In the genomic region with DNA sequence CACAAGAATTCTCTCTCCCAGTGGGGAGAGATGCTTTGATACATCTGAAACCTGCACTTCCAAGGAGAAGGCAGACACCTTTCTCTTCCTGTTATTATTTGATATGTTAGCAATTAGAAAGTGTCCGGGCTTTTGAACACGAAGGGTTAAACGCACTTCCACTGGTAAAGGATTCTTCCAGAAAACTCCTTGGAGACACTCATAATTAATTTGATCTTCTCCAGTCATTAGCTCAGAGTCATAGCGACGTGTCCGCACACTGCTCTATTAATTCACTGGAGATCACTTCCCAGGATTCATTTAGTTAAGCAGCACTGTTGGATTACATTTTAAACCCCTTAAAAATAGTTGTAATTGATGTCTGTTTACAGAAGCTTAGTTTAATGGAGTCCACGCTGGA, we compare ENCODE assay signal across 18 mouse cellular contexts.
DNase-seq lines count a peak whose midpoint lies in the region; ATAC-seq and TF ChIP-seq lines count a peak whose summit lies in the region.
"Had no signal": no experiment of that assay in that cellular context is flagged by ENCODE, and none has a peak within 500 bp of the region (broad histone marks: within the 10 kb centered on the region; RNA-seq: fewer than 3 reads in every experiment).

No protein-coding gene starts in this region.

- 39% methylated on average over 7 of the region's 7 CpGs for WGBS in forebrain, embryonic 14.5 days
- 31% methylated on average over 7 of the region's 7 CpGs for WGBS in forebrain, postnatal 0 days
- 41% methylated on average over 7 of the region's 7 CpGs for WGBS in neural tube, embryonic 13.5 days
- 26% methylated on average over 7 of the region's 7 CpGs for WGBS in midbrain, embryonic 16.5 days

- no peak overlapping the region for H3K9ac ChIP-seq in forebrain, embryonic 14.5 days (ENCODE audit: low read length)
- H3K9ac ChIP-seq in forebrain, postnatal 0 days = no peak overlapping the region
- H3K9ac ChIP-seq in neural tube, embryonic 13.5 days = no peak overlapping the region
- H3K9ac ChIP-seq in midbrain, embryonic 16.5 days (ENCODE audit: low read depth, low read length) = no peak overlapping the region
- H3K9ac ChIP-seq: limb, embryonic 13.5 days; liver, embryonic 13.5 days; neural tube, embryonic 12.5 days had no signal

- no peak for ATAC-seq in forebrain, embryonic 14.5 days
- no peak for ATAC-seq in forebrain, postnatal 0 days
- peak; percentile 41; the same call in 1 of the 2 replicates for ATAC-seq in neural tube, embryonic 13.5 days (ENCODE audit: low read depth)
- peak; percentile 27 for ATAC-seq in midbrain, embryonic 16.5 days
- no peak for ATAC-seq in activated CD4-positive, CD25-positive, alpha-beta regulatory T cell, adult 4 months
- ATAC-seq: intestine, postnatal 0 days had no signal

- H3K4me3 ChIP-seq in forebrain, embryonic 14.5 days (ENCODE audit: low read depth, low read length) = no peak overlapping the region
- H3K4me3 ChIP-seq in forebrain, postnatal 0 days (ENCODE audit: low read depth, low read length) = no peak overlapping the region
- no peak overlapping the region for H3K4me3 ChIP-seq in neural tube, embryonic 13.5 days
- H3K4me3 ChIP-seq in midbrain, embryonic 16.5 days (ENCODE audit: low read depth, low read length) = no peak overlapping the region
- H3K4me3 ChIP-seq: heart, embryonic 10.5 days; limb, embryonic 13.5 days; liver, embryonic 13.5 days; neural tube, embryonic 12.5 days had no signal

- no peaks in the 10 kb centered on the region for H3K9me3 ChIP-seq in forebrain, embryonic 14.5 days (replicated peaks; ENCODE audit: control insufficient read depth, low read length)
- H3K9me3 ChIP-seq in forebrain, postnatal 0 days (ENCODE audit: low read length) = no peaks in the 10 kb centered on the region
- no peaks in the 10 kb centered on the region for H3K9me3 ChIP-seq in neural tube, embryonic 13.5 days
- H3K9me3 ChIP-seq in midbrain, embryonic 16.5 days (replicated peaks; ENCODE audit: control insufficient read depth, low read length, poor library complexity, severe bottlenecking) = no peaks in the 10 kb centered on the region
- H3K9me3 ChIP-seq: heart, embryonic 10.5 days; limb, embryonic 13.5 days; liver, embryonic 13.5 days; neural tube, embryonic 12.5 days had no signal

- peak; percentile 22 for DNase-seq in forebrain, embryonic 14.5 days (ENCODE audit: low spot score)
- DNase-seq in forebrain, postnatal 0 days = no peak
- no peak for DNase-seq in neural tube, embryonic 10.5 days (ENCODE audit: extremely low spot score, low spot score)
- no peak for DNase-seq in adipocyte (ENCODE audit: low spot score)
- DNase-seq: adrenal gland, postnatal 25 days; cerebellum, adult 9-10 months; kidney, postnatal 36 days; liver, embryonic 13.5 days; lung, adult 2 months; thymus, adult 2 months; thymus, postnatal 4 days had no signal

- no peaks in the 10 kb centered on the region; the same call in 1 of the 2 replicates for H3K4me1 ChIP-seq in forebrain, embryonic 14.5 days (ENCODE audit: control insufficient read depth, insufficient read depth, low read length)
- H3K4me1 ChIP-seq in forebrain, postnatal 0 days (ENCODE audit: insufficient read depth) = no peaks in the 10 kb centered on the region
- H3K4me1 ChIP-seq in neural tube, embryonic 13.5 days (replicated peaks) = peaks cover 12% of the 10 kb centered on the region
- H3K4me1 ChIP-seq in midbrain, embryonic 16.5 days (ENCODE audit: control insufficient read depth, insufficient read depth, low read length) = peaks cover 7% of the 10 kb centered on the region; the same call in 1 of the 2 replicates
- H3K4me1 ChIP-seq: heart, embryonic 10.5 days; liver, embryonic 13.5 days had no signal

- H3K27ac ChIP-seq in forebrain, embryonic 14.5 days (ENCODE audit: low read depth, low read length) = no peak overlapping the region
- no peak overlapping the region for H3K27ac ChIP-seq in forebrain, postnatal 0 days (ENCODE audit: low read depth, low read length)
- no peak overlapping the region for H3K27ac ChIP-seq in neural tube, embryonic 13.5 days (replicated peaks)
- H3K27ac ChIP-seq in midbrain, embryonic 16.5 days (ENCODE audit: low read length) = no peak overlapping the region
- H3K27ac ChIP-seq: heart, embryonic 10.5 days; limb, embryonic 13.5 days; liver, embryonic 13.5 days; neural tube, embryonic 12.5 days had no signal

- no peaks in the 10 kb centered on the region for H3K36me3 ChIP-seq in forebrain, embryonic 14.5 days (ENCODE audit: control insufficient read depth, insufficient read depth, low read length)
- no peaks in the 10 kb centered on the region for H3K36me3 ChIP-seq in forebrain, postnatal 0 days (ENCODE audit: insufficient read depth)
- H3K36me3 ChIP-seq in neural tube, embryonic 13.5 days = no peaks in the 10 kb centered on the region
- H3K36me3 ChIP-seq in midbrain, embryonic 16.5 days (ENCODE audit: control insufficient read depth, insufficient read depth, low read length) = no peaks in the 10 kb centered on the region
- H3K36me3 ChIP-seq: heart, embryonic 10.5 days; limb, embryonic 13.5 days; liver, embryonic 13.5 days; neural tube, embryonic 12.5 days had no signal

- H3K4me2 ChIP-seq in forebrain, embryonic 14.5 days (ENCODE audit: low read length) = no peak overlapping the region
- H3K4me2 ChIP-seq in forebrain, postnatal 0 days (ENCODE audit: low read depth) = no peak overlapping the region
- no peak overlapping the region for H3K4me2 ChIP-seq in neural tube, embryonic 13.5 days
- H3K4me2 ChIP-seq in midbrain, embryonic 16.5 days (ENCODE audit: low read length) = no peak overlapping the region
- H3K4me2 ChIP-seq: limb, embryonic 13.5 days; liver, embryonic 13.5 days; neural tube, embryonic 12.5 days had no signal

- TF ChIP-seq CTCF in forebrain, postnatal 0 days (IDR thresholded peaks at IDR 0.05; ENCODE audit: low read depth) = no peak

- no peaks in the 10 kb centered on the region for H3K27me3 ChIP-seq in forebrain, embryonic 14.5 days (replicated peaks; ENCODE audit: control insufficient read depth, insufficient read depth, low read length)
- H3K27me3 ChIP-seq in forebrain, postnatal 0 days (ENCODE audit: insufficient read depth, low read length) = no peaks in the 10 kb centered on the region
- no peaks in the 10 kb centered on the region; the same call in 1 of the 2 replicates for H3K27me3 ChIP-seq in neural tube, embryonic 13.5 days
- no peaks in the 10 kb centered on the region for H3K27me3 ChIP-seq in midbrain, embryonic 16.5 days (ENCODE audit: control insufficient read depth, insufficient read depth, low read depth, low read length)
- H3K27me3 ChIP-seq: limb, embryonic 13.5 days; liver, embryonic 13.5 days; neural tube, embryonic 12.5 days had no signal

Comparison
In these comparisons a context has a peak if more than half of its experiments do, and no peak if none do; other contexts are left out.
1. ATAC-seq: peak in neural tube, embryonic 13.5 days (single experiment) and midbrain, embryonic 16.5 days (single experiment); none in forebrain, embryonic 14.5 days (single experiment), forebrain, postnatal 0 days (single experiment) and activated CD4-positive, CD25-positive, alpha-beta regulatory T cell, adult 4 months (single experiment).